Mouse (Mus musculus) hindbrain, embryonic 15.5 days (tissue): ENCODE measurements around the gene Gsg1. TPM values are rescaled to one million over a fixed set of nuclear protein-coding genes. Genes with fewer than 3 reads are reported as not detected.

ENCODE experiments used
- ATAC-seq: fragments of 200-750 bp; cut with Nextera tagmentation; 2 replicates; pipeline ENCODE4 v1.8.0; 2017; ENCODE audit warnings: low read depth, moderate number of reproducible peaks, moderate TSS enrichment; ENCODE audit not compliant: low FRiP score
- H3K27ac ChIP-seq: fragments of 300-500 bp; sonication (generic); replicated peaks from 2 replicates; pipeline ENCODE4 v1.5.1; 2015; ENCODE audit warnings: mild to moderate bottlenecking, inconsistent platforms
- H3K27me3 ChIP-seq: fragments of 300-500 bp; sonication (generic); 2 replicates; pipeline ENCODE4 v1.6.1; 2015; ENCODE audit warnings: control low read depth, inconsistent platforms
- H3K36me3 ChIP-seq: fragments of 300-500 bp; sonication (generic); 2 replicates; pipeline ENCODE4 v1.6.1; 2015; ENCODE audit warnings: control low read depth, inconsistent platforms
- H3K4me1 ChIP-seq: fragments of 300-500 bp; sonication (generic); replicated peaks from 2 replicates; pipeline ENCODE4 v1.6.1; 2015; ENCODE audit warnings: control low read depth, inconsistent platforms
- H3K4me2 ChIP-seq: fragments of 300-500 bp; sonication (generic); 2 replicates; pipeline ENCODE4 v1.6.1; 2015; ENCODE audit warnings: moderate library complexity, mild to moderate bottlenecking, inconsistent platforms
- H3K4me3 ChIP-seq: fragments of 300-500 bp; sonication (generic); 2 replicates; pipeline ENCODE4 v1.5.1; 2015; ENCODE audit warnings: mild to moderate bottlenecking, inconsistent platforms
- H3K9ac ChIP-seq: fragments of 300-500 bp; sonication (generic); 2 replicates; pipeline ENCODE4 v1.6.1; 2015; ENCODE audit warnings: inconsistent platforms
- H3K9me3 ChIP-seq: fragments of 300-500 bp; sonication (generic); 2 replicates; pipeline ENCODE4 v1.6.1; 2016; ENCODE audit warnings: control low read depth, inconsistent platforms
- WGBS: fragments of 180-500 bp; shearing (Covaris S2); methylation state at CpG from one replicate; pipeline ENCODE4 v1.1.7; 2015; 5-methylcytosine and 5-hydroxymethylcytosine counted together
- polyA plus RNA-seq: library from polyadenylated mRNA; unstranded; fragments of >200 nt; fragmentation: Nextera tagmentation; extraction: Ambion mirVana; gene quantifications from 2 replicates; pipeline ENCODE4 v1.2.1, GENCODE M21; 2015

Gene Gsg1
- polyA plus RNA-seq, 1 experiment from 2014 or later: not detected

- H3K9ac ChIP-seq: no peak overlapping the region
Measured at GRCm38 (mm10) chr6:135276474-135277295, 22.5 kb upstream of the Gsg1 start.

GRCm38 (mm10) chr6:135275231-135275630 is 21.1 kb upstream of the Gsg1 start:
- H3K4me1 ChIP-seq: peaks cover 8% of the 10 kb centered on the region; the same call in 1 of the 2 replicates
- no peak overlapping the region for H3K9ac ChIP-seq
- H3K36me3 ChIP-seq: no peaks in the 10 kb centered on the region
- no peaks in the 10 kb centered on the region for H3K27me3 ChIP-seq
- 68% methylated on average over 4 of the region's 4 CpGs for WGBS
- no peak overlapping the region for H3K4me2 ChIP-seq
- H3K4me3 ChIP-seq: no peak overlapping the region
- no peak overlapping the region for H3K27ac ChIP-seq
- no peaks in the 10 kb centered on the region for H3K9me3 ChIP-seq
- no peak for ATAC-seq

More at GRCm38 (mm10) chr6:135276474-135277295, 22.5 kb upstream of the Gsg1 start:
- H3K4me2 ChIP-seq: no peak overlapping the region
- no peak overlapping the region for H3K27ac ChIP-seq
- ATAC-seq: no peak
- no peaks in the 10 kb centered on the region for H3K27me3 ChIP-seq
- no peak overlapping the region for H3K4me3 ChIP-seq
- H3K36me3 ChIP-seq: no peaks in the 10 kb centered on the region
- no peaks in the 10 kb centered on the region for H3K9me3 ChIP-seq
- 81% methylated on average over 6 of the region's 6 CpGs for WGBS
- peaks cover 8% of the 10 kb centered on the region; the same call in 1 of the 2 replicates for H3K4me1 ChIP-seq

GRCm38 (mm10) chr6:135273066-135273465 is 18.9 kb upstream of the Gsg1 start:
- Histone ChIP-seq H3K27me3 (no peaks in the 10 kb centered on the region), H3K27ac (no peak overlapping the region)
- whole genome bisulfite sequencing: 96% methylated on average over 6 of the region's 6 CpGs

DNA sequence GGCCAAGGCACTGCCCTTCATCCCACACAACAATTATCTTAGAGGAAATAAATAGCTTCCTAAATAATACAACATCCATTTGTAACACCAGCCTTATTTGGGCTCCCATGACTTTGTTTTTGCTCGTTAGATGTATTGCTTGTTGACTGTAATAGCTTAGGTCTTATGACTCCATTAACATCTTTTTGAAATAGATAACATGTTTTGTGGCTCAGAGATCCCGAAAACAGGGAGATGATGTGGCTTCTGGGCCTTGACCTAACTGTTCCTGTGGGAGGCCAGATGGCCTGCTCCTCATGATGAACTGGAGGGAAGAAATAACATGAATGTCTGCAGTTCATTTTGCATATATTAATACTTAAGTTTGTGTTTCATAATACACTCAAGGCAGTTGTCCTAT is 17.6 kb upstream of the Gsg1 start:
- Histone ChIP-seq H3K27me3 (no peaks in the 10 kb centered on the region), H3K9ac (no peak overlapping the region), H3K4me1 (no peaks in the 10 kb centered on the region; the same call in 1 of the 2 replicates), H3K36me3 (no peaks in the 10 kb centered on the region), H3K4me3 (no peak overlapping the region), H3K4me2 (no peak overlapping the region), H3K27ac (no peak overlapping the region), H3K9me3 (no peaks in the 10 kb centered on the region)
- WGBS: 58% methylated on average over 2 of the region's 2 CpGs
- ATAC-seq: no peak

More at GRCm38 (mm10) chr6:135273066-135273465, 18.9 kb upstream of the Gsg1 start:
- H3K9me3 ChIP-seq: no peaks in the 10 kb centered on the region
- no peak for ATAC-seq
- H3K9ac ChIP-seq: no peak overlapping the region
- H3K36me3 ChIP-seq: no peaks in the 10 kb centered on the region
- no peaks in the 10 kb centered on the region; the same call in 1 of the 2 replicates for H3K4me1 ChIP-seq
- no peak overlapping the region for H3K4me3 ChIP-seq
- H3K4me2 ChIP-seq: no peak overlapping the region

DNA sequence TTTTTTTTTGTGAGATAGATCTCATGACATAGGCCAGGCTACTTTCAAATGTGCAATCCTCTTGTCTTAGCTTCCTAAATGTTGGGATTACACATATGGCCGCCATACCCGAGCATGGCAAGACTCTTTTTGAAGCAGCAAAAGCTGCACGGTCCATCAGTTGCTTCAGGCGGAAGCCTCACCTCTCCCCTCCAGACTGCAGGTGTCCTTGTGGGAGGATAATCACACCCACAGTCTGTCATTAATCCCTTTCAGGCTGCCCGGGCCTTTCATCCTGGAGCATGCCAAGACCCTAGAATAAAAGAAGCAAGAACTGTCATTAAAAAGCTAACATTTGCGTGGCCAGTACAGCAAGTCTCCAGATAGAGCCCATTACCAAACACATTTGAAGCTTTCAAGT is 15.5 kb upstream of the Gsg1 start:
- ATAC-seq: no peak
- 51% methylated on average over 6 of the region's 6 CpGs for WGBS
- H3K27ac ChIP-seq: no peak overlapping the region
- no peaks in the 10 kb centered on the region for H3K9me3 ChIP-seq
- no peaks in the 10 kb centered on the region for H3K27me3 ChIP-seq
- H3K4me3 ChIP-seq: no peak overlapping the region
- H3K4me2 ChIP-seq: no peak overlapping the region
- no peaks in the 10 kb centered on the region for H3K36me3 ChIP-seq
- no peaks in the 10 kb centered on the region; the same call in 1 of the 2 replicates for H3K4me1 ChIP-seq
- H3K9ac ChIP-seq: no peak overlapping the region

- H3K27me3 ChIP-seq: no peaks in the 10 kb centered on the region
Measured at GRCm38 (mm10) chr6:135268392-135268791, 14.2 kb upstream of the Gsg1 start.

GRCm38 (mm10) chr6:135267221-135267620 is 13.1 kb upstream of the Gsg1 start:
- Histone ChIP-seq H3K27me3 (no peaks in the 10 kb centered on the region), H3K9me3 (no peaks in the 10 kb centered on the region), H3K27ac (no peak overlapping the region), H3K4me1 (no peaks in the 10 kb centered on the region; the same call in 1 of the 2 replicates), H3K36me3 (no peaks in the 10 kb centered on the region), H3K9ac (no peak overlapping the region), H3K4me2 (no peak overlapping the region), H3K4me3 (no peak overlapping the region)
- no peak for ATAC-seq
- 88% methylated on average over 3 of the region's 3 CpGs for WGBS

More at GRCm38 (mm10) chr6:135268392-135268791, 14.2 kb upstream of the Gsg1 start:
- Histone ChIP-seq H3K27ac (no peak overlapping the region), H3K9ac (no peak overlapping the region), H3K4me3 (no peak overlapping the region), H3K36me3 (no peaks in the 10 kb centered on the region), H3K4me2 (no peak overlapping the region), H3K9me3 (no peaks in the 10 kb centered on the region), H3K4me1 (no peaks in the 10 kb centered on the region; the same call in 1 of the 2 replicates)
- no peak for ATAC-seq

GRCm38 (mm10) chr6:135266056-135266455 is 11.9 kb upstream of the Gsg1 start:
- Histone ChIP-seq H3K27me3 (no peaks in the 10 kb centered on the region), H3K9ac (no peak overlapping the region), H3K36me3 (no peaks in the 10 kb centered on the region), H3K9me3 (no peaks in the 10 kb centered on the region), H3K4me2 (no peak overlapping the region), H3K4me1 (no peaks in the 10 kb centered on the region; the same call in 1 of the 2 replicates), H3K27ac (no peak overlapping the region), H3K4me3 (no peak overlapping the region)
- 97% methylated on average over 1 of the region's 1 CpGs for WGBS
- ATAC-seq: no peak

DNA sequence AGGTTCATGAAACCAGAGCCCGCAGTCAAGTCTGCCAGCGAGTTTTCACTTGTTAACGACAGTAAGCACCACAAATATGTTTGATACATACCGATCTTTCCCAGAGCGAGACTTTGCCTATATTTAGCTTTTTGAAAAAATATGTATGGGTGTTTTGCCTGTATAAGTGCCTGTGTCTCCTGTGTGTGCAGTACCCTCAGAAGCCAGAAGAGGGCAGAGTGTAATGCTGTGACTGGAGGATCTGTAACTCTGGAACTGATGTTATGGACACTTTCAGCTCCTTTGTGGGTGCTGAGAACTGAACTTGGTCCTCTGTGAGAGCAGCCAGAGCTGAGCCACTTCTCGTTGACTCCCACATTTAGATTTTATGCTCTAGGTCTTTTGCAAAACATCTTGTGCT is 10.0 kb upstream of the Gsg1 start:
- no peak for ATAC-seq
- no peaks in the 10 kb centered on the region for H3K36me3 ChIP-seq
- no peaks in the 10 kb centered on the region for H3K9me3 ChIP-seq
- H3K9ac ChIP-seq: no peak overlapping the region
- 95% methylated on average over 6 of the region's 6 CpGs for WGBS
- H3K4me2 ChIP-seq: no peak overlapping the region
- no peaks in the 10 kb centered on the region for H3K27me3 ChIP-seq
- no peaks in the 10 kb centered on the region for H3K4me1 ChIP-seq
- H3K27ac ChIP-seq: no peak overlapping the region
- no peak overlapping the region for H3K4me3 ChIP-seq

DNA sequence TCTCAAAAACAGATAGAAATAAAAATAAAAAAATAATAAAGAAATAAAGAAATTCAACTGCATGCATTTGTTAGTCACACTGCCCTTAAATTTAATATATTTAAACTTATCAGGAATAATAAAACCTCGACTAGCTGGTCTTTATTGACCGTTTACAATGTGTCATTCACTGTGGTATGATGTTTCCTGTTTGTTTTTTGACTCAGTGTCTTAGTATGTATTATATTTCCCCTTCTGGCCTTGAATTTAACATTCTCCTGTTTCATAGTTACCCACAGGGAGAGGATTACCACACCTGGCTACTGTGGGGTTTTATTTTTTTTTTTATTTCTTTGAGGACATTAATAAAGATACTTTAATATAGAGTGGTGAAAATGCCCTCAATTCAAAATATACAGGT is 8.4 kb upstream of the Gsg1 start:
- 82% methylated on average over 2 of the region's 2 CpGs for WGBS
- Histone ChIP-seq H3K4me3 (no peak overlapping the region), H3K27me3 (no peaks in the 10 kb centered on the region), H3K4me1 (no peaks in the 10 kb centered on the region), H3K36me3 (no peaks in the 10 kb centered on the region), H3K9me3 (no peaks in the 10 kb centered on the region), H3K9ac (no peak overlapping the region), H3K4me2 (no peak overlapping the region), H3K27ac (no peak overlapping the region)
- ATAC-seq: no peak

DNA sequence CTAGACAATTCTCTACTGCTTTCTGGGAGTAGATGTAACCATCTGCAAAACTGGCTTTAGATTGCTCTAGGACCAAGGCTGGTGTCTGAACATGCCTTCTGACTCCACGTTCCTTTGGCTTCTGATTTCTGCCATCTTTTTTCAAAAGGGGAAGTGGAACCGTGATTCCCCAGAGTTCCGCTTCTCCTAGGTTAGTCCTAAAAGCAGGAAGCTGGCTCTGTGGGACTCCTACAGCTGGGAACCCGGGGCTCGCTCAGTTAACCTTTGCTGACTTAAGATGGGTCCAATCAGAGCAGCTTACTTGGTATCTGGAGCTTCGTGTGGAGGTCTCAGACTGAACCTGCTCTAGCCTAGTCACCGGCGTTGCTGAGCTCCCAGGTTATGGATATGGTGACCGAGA is 7.0 kb upstream of the Gsg1 start:
- H3K36me3 ChIP-seq: no peaks in the 10 kb centered on the region
- no peaks in the 10 kb centered on the region for H3K4me1 ChIP-seq
- WGBS: 91% methylated on average over 9 of the region's 9 CpGs
- H3K27ac ChIP-seq: no peak overlapping the region
- H3K9me3 ChIP-seq: no peaks in the 10 kb centered on the region
- H3K9ac ChIP-seq: no peak overlapping the region
- H3K27me3 ChIP-seq: no peaks in the 10 kb centered on the region
- no peak for ATAC-seq
- H3K4me2 ChIP-seq: no peak overlapping the region
- H3K4me3 ChIP-seq: no peak overlapping the region

DNA sequence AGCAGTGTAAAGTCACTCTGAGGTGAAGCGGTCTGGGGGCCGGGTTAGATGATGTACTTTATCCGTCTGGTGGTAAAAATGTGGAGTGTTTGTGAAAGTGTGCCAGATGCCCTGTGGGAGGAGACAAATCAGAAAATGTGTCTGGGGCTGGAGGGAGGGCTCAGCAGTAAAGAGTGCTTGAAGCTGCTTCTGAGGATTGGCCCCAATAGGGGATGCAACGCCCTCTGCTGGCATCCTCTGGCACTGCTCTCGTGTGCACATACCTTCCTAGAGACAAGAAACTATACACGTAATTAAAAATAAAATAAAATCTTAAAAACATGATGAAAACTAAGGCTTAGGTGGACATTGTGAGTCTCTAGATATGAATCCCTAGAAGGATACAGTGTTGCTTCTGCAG is 6.3 kb upstream of the Gsg1 start:
- no peaks in the 10 kb centered on the region for H3K9me3 ChIP-seq
- H3K4me1 ChIP-seq: no peaks in the 10 kb centered on the region
- H3K27ac ChIP-seq: no peak overlapping the region
- 95% methylated on average over 6 of the region's 6 CpGs for WGBS
- ATAC-seq: no peak
- H3K36me3 ChIP-seq: no peaks in the 10 kb centered on the region
- H3K4me3 ChIP-seq: no peak overlapping the region
- no peak overlapping the region for H3K9ac ChIP-seq
- no peak overlapping the region for H3K4me2 ChIP-seq
- H3K27me3 ChIP-seq: no peaks in the 10 kb centered on the region
